Mouse (Mus musculus): ENCODE results near the gene Chit1.

- no peak for TF ChIP-seq GATA1 (IDR thresholded peaks at IDR 0.05; ENCODE audit: low read length)
- TF ChIP-seq TAL1 (IDR thresholded peaks at IDR 0.05; ENCODE audit: low read length) = no peak
These were observed 46.7 kb upstream of the Chit1 start for GRCm38 (mm10) chr1:134064296-134064831.
